Mouse (Mus musculus): Measurements from ENCODE around the gene Ttc3. TPM values are rescaled to one million over a fixed set of nuclear protein-coding genes. Genes with fewer than 3 reads are reported as not detected.

The Ttc3 gene
- polyA plus RNA-seq, 1 experiment from 2014 or later: 624 TPM

DNA sequence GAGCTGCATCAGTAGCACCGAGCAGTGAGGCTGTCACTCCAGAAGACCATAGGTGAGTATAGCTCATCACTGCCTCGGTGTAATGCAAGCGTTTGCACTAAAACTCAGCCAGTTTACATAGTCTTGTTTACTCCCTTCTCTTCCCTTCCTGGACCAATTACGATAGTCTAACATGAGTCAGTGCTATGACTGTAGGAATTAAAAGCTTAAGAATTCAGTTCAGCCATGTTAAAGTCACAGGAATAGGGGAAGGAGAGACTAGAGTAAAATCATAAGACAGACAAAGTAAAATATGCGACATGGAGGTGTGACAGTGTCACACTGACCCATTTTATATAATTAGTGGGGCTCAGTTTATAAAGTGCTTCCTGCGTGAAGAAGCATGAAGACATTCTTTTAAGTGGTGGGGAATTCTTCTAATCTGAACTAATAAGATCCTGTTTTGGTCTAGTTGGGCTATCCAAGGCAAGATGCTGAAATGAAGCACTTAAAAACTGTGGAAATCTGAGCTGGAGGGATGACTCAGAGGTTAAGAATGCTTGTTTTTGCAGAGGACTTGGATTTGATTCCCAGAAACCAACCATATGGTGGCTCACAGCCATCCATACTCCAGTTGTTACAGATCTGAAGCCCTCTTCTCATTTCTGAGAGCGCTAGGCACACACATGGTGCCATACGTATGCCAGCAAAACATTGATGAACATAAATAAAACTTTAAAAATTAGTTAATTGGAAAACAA lies 65.2 kb downstream of the Ttc3 start:
- Histone ChIP-seq H3K9ac (ENCODE audit: low read depth, low read length) (no peak overlapping the region), H3K4me3 (ENCODE audit: low read depth, low read length) (no peak overlapping the region), H3K36me3 (ENCODE audit: control insufficient read depth, insufficient read depth, low read length) (peaks cover 23% of the 10 kb centered on the region), H3K4me1 (replicated peaks; ENCODE audit: control insufficient read depth, insufficient read depth, low read length) (no peaks in the 10 kb centered on the region), H3K27me3 (ENCODE audit: control insufficient read depth, insufficient read depth, low read length) (no peaks in the 10 kb centered on the region), H3K9me3 (ENCODE audit: control insufficient read depth, low read length) (no peaks in the 10 kb centered on the region), H3K4me2 (replicated peaks; ENCODE audit: low read depth, low read length) (no peak overlapping the region), H3K27ac (ENCODE audit: low read depth, low read length) (no peak overlapping the region)
- ATAC-seq (ENCODE audit: low FRiP score) (no peak), DNase-seq (ENCODE audit: low spot score) (no peak)
- WGBS: 94% methylated on average over 8 of the region's 8 CpGs

DNA sequence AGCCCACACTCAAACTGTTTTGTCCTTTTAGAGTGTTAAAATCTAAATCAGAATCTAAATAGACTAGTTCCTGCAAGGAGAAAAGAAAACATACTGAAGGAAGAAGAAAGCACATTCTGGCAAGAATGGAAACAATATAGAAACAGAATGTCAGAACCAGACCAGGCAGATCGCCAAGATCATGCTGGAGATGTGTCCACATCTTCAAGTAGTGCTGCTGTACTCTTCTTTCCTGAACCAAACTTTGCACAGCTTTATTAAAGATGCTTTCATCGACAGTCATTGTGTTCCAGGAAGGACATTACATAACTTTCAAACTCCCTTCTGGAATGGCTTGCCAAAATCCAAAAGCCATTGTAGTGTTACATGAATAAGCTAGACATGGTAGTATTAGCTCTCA lies 66.4 kb downstream of the Ttc3 start:
- no peak overlapping the region for H3K4me3 ChIP-seq (ENCODE audit: low read depth, low read length)
- H3K4me1 ChIP-seq (replicated peaks; ENCODE audit: control insufficient read depth, insufficient read depth, low read length): no peaks in the 10 kb centered on the region
- H3K27me3 ChIP-seq (ENCODE audit: control insufficient read depth, insufficient read depth, low read length): no peaks in the 10 kb centered on the region
- ATAC-seq (ENCODE audit: low FRiP score) (no peak), DNase-seq (ENCODE audit: low spot score) (no peak)
- H3K9ac ChIP-seq (ENCODE audit: low read depth, low read length): no peak overlapping the region
- no peak overlapping the region for H3K27ac ChIP-seq (ENCODE audit: low read depth, low read length)
- 91% methylated on average over 2 of the region's 2 CpGs for WGBS
- H3K9me3 ChIP-seq (ENCODE audit: control insufficient read depth, low read length): no peaks in the 10 kb centered on the region
- H3K4me2 ChIP-seq (replicated peaks; ENCODE audit: low read depth, low read length): no peak overlapping the region
- peaks cover 21% of the 10 kb centered on the region for H3K36me3 ChIP-seq (ENCODE audit: control insufficient read depth, insufficient read depth, low read length)

DNA sequence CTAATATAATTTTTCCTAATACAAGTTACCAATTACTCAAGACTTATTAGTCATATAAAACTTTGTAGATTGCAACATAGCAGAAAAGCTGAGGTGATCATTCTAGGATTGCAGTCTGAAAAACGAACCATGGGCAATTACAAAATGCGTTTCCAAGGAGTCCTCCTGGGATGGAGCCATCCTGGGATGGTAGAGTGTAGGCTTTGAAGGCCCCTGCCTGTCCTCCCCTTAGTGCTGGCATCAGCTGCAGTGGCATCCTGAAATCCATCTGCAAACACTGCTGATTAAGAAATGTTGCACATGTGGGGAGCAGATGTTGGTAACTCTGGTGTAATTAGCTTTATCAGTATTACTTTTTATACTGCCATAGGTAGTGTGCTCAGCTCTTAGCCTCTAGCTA lies 70.9 kb downstream of the Ttc3 start:
- no peaks in the 10 kb centered on the region for H3K4me1 ChIP-seq (replicated peaks; ENCODE audit: control insufficient read depth, insufficient read depth, low read length)
- H3K9ac ChIP-seq (ENCODE audit: low read depth, low read length): no peak overlapping the region
- peaks cover 24% of the 10 kb centered on the region for H3K36me3 ChIP-seq (ENCODE audit: control insufficient read depth, insufficient read depth, low read length)
- no peak overlapping the region for H3K27ac ChIP-seq (ENCODE audit: low read depth, low read length)
- WGBS: 86% methylated on average over 2 of the region's 2 CpGs
- no peak for ATAC-seq (ENCODE audit: low FRiP score)
- H3K9me3 ChIP-seq (ENCODE audit: control insufficient read depth, low read length): no peaks in the 10 kb centered on the region
- H3K4me2 ChIP-seq (replicated peaks; ENCODE audit: low read depth, low read length): no peak overlapping the region
- H3K4me3 ChIP-seq (ENCODE audit: low read depth, low read length): no peak overlapping the region
- no peaks in the 10 kb centered on the region for H3K27me3 ChIP-seq (ENCODE audit: control insufficient read depth, insufficient read depth, low read length)
- no peak for DNase-seq (ENCODE audit: low spot score)

DNA sequence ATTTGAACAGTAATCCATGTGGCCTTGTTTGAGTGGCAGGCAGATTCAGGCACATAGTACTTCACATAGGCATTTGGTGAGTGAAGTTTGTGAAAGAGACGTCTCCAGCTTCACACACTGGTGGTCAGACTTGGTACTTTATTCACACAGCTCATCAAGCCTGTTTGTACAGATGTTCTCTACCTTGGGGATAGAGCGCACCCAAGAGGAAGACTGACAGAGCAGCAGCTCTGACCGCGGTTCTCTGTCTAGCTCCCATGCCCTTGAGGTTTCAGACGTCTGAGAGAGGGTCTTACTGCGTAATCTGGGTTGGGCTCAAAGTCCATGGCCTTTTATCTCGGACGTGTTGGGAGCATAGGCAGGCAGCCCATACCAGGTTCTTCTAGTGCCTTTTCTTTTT lies 78.7 kb downstream of the Ttc3 start:
- no peaks in the 10 kb centered on the region for H3K27me3 ChIP-seq (ENCODE audit: control insufficient read depth, insufficient read depth, low read length)
- 89% methylated on average over 8 of the region's 8 CpGs for WGBS
- H3K4me2 ChIP-seq (replicated peaks; ENCODE audit: low read depth, low read length): no peak overlapping the region
- no peaks in the 10 kb centered on the region for H3K9me3 ChIP-seq (ENCODE audit: control insufficient read depth, low read length)
- ATAC-seq (ENCODE audit: low FRiP score): no peak
- H3K4me3 ChIP-seq (ENCODE audit: low read depth, low read length): no peak overlapping the region
- no peak overlapping the region for H3K9ac ChIP-seq (ENCODE audit: low read depth, low read length)
- DNase-seq (ENCODE audit: low spot score): no peak
- no peak overlapping the region for H3K27ac ChIP-seq (ENCODE audit: low read depth, low read length)
- H3K4me1 ChIP-seq (replicated peaks; ENCODE audit: control insufficient read depth, insufficient read depth, low read length): no peaks in the 10 kb centered on the region
- peaks cover 10% of the 10 kb centered on the region for H3K36me3 ChIP-seq (ENCODE audit: control insufficient read depth, insufficient read depth, low read length)

DNA sequence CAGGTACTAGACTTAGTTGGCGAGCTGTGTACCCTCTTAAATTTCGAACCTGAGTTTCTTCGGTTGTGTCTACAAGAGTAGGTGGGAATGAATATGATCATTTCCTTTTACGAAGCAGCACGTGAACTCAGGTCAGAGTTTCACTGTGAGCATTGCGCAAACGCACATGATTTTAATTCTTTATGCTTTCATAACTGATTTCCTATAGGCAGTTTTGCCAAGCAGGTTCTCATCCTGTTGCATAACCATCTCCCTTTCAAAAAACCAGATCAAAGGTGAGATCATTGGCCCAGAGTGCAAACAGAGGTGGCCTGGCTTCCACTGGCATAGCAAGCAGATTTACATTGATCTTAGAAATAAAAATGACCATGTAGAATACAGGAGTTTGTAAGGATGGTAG lies 79.2 kb downstream of the Ttc3 start:
- Histone ChIP-seq H3K36me3 (ENCODE audit: control insufficient read depth, insufficient read depth, low read length) (peaks cover 10% of the 10 kb centered on the region), H3K9ac (ENCODE audit: low read depth, low read length) (no peak overlapping the region), H3K4me3 (ENCODE audit: low read depth, low read length) (no peak overlapping the region), H3K4me1 (replicated peaks; ENCODE audit: control insufficient read depth, insufficient read depth, low read length) (no peaks in the 10 kb centered on the region), H3K27me3 (ENCODE audit: control insufficient read depth, insufficient read depth, low read length) (no peaks in the 10 kb centered on the region), H3K27ac (ENCODE audit: low read depth, low read length) (no peak overlapping the region), H3K4me2 (replicated peaks; ENCODE audit: low read depth, low read length) (no peak overlapping the region), H3K9me3 (ENCODE audit: control insufficient read depth, low read length) (no peaks in the 10 kb centered on the region)
- DNase-seq (ENCODE audit: low spot score): no peak
- 97% methylated on average over 7 of the region's 7 CpGs for WGBS
- no peak for ATAC-seq (ENCODE audit: low FRiP score)

DNA sequence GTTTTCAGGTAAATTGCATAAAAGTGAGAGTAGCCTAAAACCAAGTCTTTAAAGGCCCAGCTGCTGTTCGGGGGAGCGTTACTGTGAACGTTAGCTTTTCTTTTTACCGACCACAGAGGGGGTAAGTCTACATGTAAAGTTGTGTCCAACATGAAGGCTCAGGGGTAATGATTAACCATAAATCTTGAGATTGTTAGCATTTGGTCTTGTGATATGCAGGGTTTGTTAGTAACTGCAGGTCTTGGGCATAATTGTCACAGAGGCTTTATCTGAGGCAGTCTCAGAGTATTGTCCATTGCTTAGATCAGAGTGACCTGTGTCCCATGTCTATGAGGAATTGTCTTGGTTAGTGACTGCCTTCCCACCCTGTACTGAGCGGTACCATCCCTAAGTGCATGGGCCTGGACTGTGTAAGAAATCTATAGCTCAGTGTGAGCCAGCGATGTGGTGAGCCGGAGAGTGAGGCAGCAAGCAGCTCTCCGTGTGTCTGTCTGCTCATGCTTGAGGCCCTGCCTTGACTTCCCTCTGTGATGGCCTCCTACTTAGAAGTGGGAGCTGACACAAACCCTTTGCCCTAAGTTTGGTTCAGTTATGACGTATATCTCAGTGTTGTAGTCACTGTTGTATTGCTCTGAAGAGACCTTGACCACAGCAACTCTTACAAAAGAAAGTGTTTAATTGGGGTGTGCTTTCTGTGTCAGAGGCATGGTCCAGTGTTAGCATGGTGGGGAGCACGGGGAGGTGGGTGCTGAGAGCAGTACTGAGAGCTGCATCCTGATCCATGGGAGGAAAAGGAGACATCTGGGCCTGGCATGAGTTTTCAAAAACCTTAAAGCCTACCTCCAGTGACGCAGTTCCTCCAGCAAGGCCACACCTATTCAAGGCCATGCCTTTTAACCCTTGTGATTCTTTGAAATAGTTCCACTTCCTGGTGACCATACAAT lies 81.4 kb downstream of the Ttc3 start:
- 91% methylated on average over 11 of the region's 11 CpGs for WGBS
- Histone ChIP-seq H3K36me3 (ENCODE audit: control insufficient read depth, insufficient read depth, low read length) (peaks cover 10% of the 10 kb centered on the region), H3K4me2 (replicated peaks; ENCODE audit: low read depth, low read length) (no peak overlapping the region), H3K27me3 (ENCODE audit: control insufficient read depth, insufficient read depth, low read length) (no peaks in the 10 kb centered on the region), H3K9me3 (ENCODE audit: control insufficient read depth, low read length) (no peaks in the 10 kb centered on the region), H3K4me3 (ENCODE audit: low read depth, low read length) (no peak overlapping the region), H3K4me1 (replicated peaks; ENCODE audit: control insufficient read depth, insufficient read depth, low read length) (no peaks in the 10 kb centered on the region), H3K27ac (ENCODE audit: low read depth, low read length) (no peak overlapping the region), H3K9ac (ENCODE audit: low read depth, low read length) (no peak overlapping the region)
- DNase-seq (ENCODE audit: low spot score) (no peak), ATAC-seq (ENCODE audit: low FRiP score) (no peak)

DNA sequence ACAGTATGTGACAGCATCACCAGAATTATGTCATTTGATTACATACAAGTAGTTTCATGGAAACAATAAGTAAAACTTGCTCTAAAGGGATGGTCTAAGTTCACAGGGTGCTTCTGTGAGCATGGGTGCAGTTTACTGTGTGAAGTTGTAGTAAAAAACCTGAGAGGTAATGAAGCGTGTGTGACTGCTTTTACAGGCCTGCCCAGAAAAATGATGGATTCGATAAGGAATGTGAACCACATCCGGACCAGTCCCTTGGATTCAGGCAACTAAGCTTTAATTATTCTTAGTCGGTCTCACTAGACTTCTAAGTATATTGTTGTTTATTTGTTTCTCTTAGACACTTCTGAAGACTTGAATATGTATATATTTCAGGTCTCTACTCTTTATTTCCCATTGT lies 82.3 kb downstream of the Ttc3 start:
- WGBS: 95% methylated on average over 4 of the region's 4 CpGs
- no peak overlapping the region for H3K4me3 ChIP-seq (ENCODE audit: low read depth, low read length)
- H3K27me3 ChIP-seq (ENCODE audit: control insufficient read depth, insufficient read depth, low read length): no peaks in the 10 kb centered on the region
- H3K36me3 ChIP-seq (ENCODE audit: control insufficient read depth, insufficient read depth, low read length): peaks cover 16% of the 10 kb centered on the region
- H3K4me1 ChIP-seq (replicated peaks; ENCODE audit: control insufficient read depth, insufficient read depth, low read length): no peaks in the 10 kb centered on the region
- no peak for ATAC-seq (ENCODE audit: low FRiP score)
- no peak overlapping the region for H3K4me2 ChIP-seq (replicated peaks; ENCODE audit: low read depth, low read length)
- DNase-seq (ENCODE audit: low spot score): no peak
- no peak overlapping the region for H3K9ac ChIP-seq (ENCODE audit: low read depth, low read length)
- H3K9me3 ChIP-seq (ENCODE audit: control insufficient read depth, low read length): no peaks in the 10 kb centered on the region
- no peak overlapping the region for H3K27ac ChIP-seq (ENCODE audit: low read depth, low read length)

DNA sequence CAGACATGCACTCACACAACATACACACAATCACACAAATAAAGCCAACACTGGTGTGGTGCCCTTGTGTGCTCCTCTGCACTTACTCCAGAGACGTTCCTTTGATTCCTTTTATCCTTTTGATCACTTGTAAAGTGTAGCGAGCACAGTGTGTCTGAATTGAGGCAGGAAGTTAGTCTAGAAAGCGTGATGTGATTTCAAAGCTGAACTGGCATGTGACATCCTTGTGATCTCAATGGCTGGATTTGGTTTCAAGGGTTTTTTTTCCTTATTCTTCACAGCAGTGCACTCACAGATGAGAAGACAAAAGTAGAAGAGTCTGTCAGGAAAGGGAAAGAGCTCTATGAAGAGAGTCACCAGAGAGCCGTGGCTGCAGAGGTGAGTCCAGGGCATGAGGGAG lies 83.7 kb downstream of the Ttc3 start:
- Histone ChIP-seq H3K36me3 (ENCODE audit: control insufficient read depth, insufficient read depth, low read length) (peaks cover 16% of the 10 kb centered on the region), H3K4me2 (replicated peaks; ENCODE audit: low read depth, low read length) (no peak overlapping the region), H3K27ac (ENCODE audit: low read depth, low read length) (no peak overlapping the region), H3K4me1 (replicated peaks; ENCODE audit: control insufficient read depth, insufficient read depth, low read length) (no peaks in the 10 kb centered on the region), H3K27me3 (ENCODE audit: control insufficient read depth, insufficient read depth, low read length) (no peaks in the 10 kb centered on the region), H3K9ac (ENCODE audit: low read depth, low read length) (no peak overlapping the region), H3K9me3 (ENCODE audit: control insufficient read depth, low read length) (no peaks in the 10 kb centered on the region), H3K4me3 (ENCODE audit: low read depth, low read length) (no peak overlapping the region)
- no peak for ATAC-seq (ENCODE audit: low FRiP score)
- DNase-seq (ENCODE audit: low spot score): no peak
- 84% methylated on average over 4 of the region's 4 CpGs for WGBS

DNA sequence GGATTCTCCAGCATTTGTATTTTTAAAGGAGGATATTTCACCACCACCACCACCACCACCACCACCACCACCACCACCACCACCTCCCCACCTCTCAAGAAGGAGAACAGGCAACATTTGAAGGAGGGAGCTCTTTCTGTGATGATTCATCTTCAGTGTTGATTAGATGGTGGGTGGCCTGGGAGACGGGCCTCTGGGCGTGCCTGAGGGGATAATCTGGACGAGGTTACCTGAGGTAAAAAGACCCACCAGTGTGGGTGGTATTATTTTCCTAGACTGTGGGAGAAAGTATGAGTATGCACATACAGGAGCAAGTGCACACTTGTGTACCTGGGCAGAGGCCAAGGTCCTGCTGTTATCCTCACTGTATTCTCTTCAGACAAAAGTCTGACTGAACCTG lies 93.6 kb downstream of the Ttc3 start:
- Histone ChIP-seq H3K9ac (ENCODE audit: low read depth, low read length) (no peak overlapping the region), H3K27me3 (ENCODE audit: control insufficient read depth, insufficient read depth, low read length) (no peaks in the 10 kb centered on the region), H3K4me3 (ENCODE audit: low read depth, low read length) (no peak overlapping the region), H3K4me1 (replicated peaks; ENCODE audit: control insufficient read depth, insufficient read depth, low read length) (no peaks in the 10 kb centered on the region), H3K4me2 (replicated peaks; ENCODE audit: low read depth, low read length) (no peak overlapping the region), H3K27ac (ENCODE audit: low read depth, low read length) (no peak overlapping the region), H3K9me3 (ENCODE audit: control insufficient read depth, low read length) (no peaks in the 10 kb centered on the region), H3K36me3 (ENCODE audit: control insufficient read depth, insufficient read depth, low read length) (peaks cover 39% of the 10 kb centered on the region)
- DNase-seq (ENCODE audit: low spot score) (no peak), ATAC-seq (ENCODE audit: low FRiP score) (no peak)
- 90% methylated on average over 3 of the region's 3 CpGs for WGBS

Measured in hindbrain, embryonic 11.5 days (tissue).